Mouse (Mus musculus) bone marrow, adult 2 months (tissue): ENCODE measurements around the gene Pdk2.

Experiments
- CTCF ChIP-seq: fragments of 200-500 bp; IDR thresholded peaks from 2 replicates; pipeline ENCODE4 v1.5.1; 2011; ENCODE audit warnings: low read length, control low read depth; ENCODE audit not compliant: control insufficient read depth, insufficient read depth
- POLR2A ChIP-seq: fragments of 200-500 bp; IDR thresholded peaks from 2 replicates; pipeline ENCODE4 v1.6.1; 2011; ENCODE audit warnings: low read depth, mild to moderate bottlenecking, control low read depth, low read length, borderline replicate concordance; ENCODE audit not compliant: control insufficient read depth

DNA sequence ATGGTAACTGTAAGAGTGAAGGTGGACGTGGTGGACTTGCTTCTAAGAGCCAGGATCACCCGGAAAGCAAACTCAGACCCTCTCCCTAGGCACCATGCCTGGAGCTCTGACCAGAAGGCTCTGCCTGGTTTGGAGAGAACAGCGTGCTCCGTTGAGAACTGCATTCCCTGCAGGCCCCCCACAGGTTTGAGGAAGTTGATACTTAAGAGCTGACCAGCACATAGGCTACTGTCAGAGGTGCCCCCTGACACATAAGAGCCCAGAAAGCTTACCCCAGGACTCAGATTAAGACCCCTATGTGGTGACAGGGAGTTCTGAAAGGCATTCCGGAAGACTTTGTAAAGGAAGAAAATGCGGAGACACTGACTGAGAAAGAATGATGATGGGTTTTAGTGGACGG, 47.1 kb upstream of the Pdk2 start:
- TF ChIP-seq CTCF (no peak), POLR2A (no peak)
